Mouse (Mus musculus) erythroblast, embryonic 14.5 days (primary cell): Measurements from ENCODE around the gene Xkr7.

Experiments used
- GATA1 ChIP-seq: IDR thresholded peaks from 2 replicates; pipeline ENCODE4 v1.6.1; 2012; ENCODE audit warnings: low read length, inconsistent platforms, mixed read lengths
- TAL1 ChIP-seq: IDR thresholded peaks from 3 replicates; pipeline ENCODE4 v1.6.1; 2012; ENCODE audit warnings: low read length, inconsistent platforms, mixed read lengths

DNA sequence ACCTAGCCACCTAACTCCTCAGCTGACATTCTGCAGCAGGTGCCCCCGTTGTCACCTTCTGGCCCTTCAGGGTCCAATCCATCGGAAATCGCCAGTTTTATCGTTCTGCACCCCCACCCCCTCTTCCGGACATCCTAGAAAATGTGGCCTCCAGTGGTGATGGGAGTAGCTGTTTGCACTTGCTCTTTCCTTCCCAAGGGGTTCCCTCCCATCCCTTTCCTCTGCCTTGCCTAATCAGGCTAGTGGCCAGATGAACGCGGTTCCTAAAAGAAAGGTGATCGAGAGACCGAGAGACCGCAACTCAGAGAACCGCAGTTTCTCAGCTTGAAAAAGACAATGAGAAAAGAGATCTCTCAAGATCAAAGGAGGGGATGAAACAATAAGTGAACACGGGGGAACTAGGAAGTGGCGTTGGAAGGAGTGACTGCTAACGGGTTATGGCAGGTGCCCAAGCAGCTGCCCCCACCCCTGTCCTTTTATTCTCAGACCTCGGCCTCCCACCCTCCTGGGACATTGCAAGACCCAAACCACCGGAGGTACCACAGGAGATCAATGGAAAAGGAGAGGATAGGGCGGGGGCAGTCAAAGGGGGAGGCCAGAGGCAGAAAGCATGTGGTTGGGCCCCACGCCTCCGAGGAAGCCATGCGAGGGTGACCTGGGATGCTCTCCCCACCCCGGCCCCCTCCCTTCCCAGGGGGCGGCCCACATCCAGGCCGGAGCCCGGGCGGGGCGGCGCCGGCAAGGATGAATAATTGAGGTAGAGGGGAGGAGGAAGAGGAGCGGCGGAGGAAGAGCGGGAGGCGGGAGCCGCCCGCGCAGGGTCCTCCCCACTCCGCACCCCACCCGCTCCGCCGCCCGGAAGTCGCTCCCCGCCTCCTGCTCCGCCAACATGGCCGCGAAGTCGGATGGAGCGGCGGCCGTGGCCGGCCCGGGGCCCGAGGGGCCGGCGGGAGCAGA is at the start of gene Xkr7:
- TF ChIP-seq GATA1 (no peak), TAL1 (no peak)
